Mouse (Mus musculus) spleen, adult 2 months (tissue): ENCODE data around the gene Efcc1.

Experiments
- CTCF ChIP-seq: fragments of 200-500 bp; IDR thresholded peaks from 2 replicates; pipeline ENCODE4 v1.5.1; 2011; ENCODE audit warnings: mild to moderate bottlenecking, inconsistent platforms; ENCODE audit not compliant: insufficient read depth, insufficient read length, insufficient replicate concordance; ENCODE audit errors: extremely low read depth
- POLR2A ChIP-seq: fragments of 200-500 bp; IDR thresholded peaks from 2 replicates; pipeline ENCODE4 v1.6.1; 2011; ENCODE audit warnings: low read depth, low read length, inconsistent platforms

DNA sequence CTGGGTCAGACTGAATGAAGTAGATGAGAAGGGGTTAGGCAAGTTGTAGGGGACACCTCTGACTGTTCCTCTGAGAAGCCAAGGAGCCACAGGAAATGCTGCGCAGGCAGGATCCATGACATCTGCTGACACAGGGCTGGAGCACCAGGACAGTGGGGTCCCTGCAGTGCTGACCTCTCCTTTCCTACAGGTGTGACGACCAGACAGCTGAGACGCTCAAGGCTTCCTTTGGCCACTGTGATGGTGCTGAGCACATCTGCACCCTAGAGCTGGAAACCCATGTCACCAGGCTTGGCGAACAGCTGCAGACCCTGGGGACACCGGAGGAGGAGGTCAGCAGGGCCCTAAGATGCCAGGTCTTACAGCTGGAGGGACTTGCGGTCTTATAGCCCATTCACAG lies 20.9 kb downstream of the Efcc1 start:
- no peak for TF ChIP-seq CTCF
- TF ChIP-seq POLR2A = no peak
